Mouse (Mus musculus): ENCODE results near the gene Tmem237. TPM values are rescaled to one million over a fixed set of nuclear protein-coding genes. Genes with fewer than 3 reads are reported as not detected.

Tmem237 gene
- 27.4 and 30.1 TPM in 2 replicates for polyA plus RNA-seq (2015; fragmentation: Nextera tagmentation; extraction: Ambion mirVana)

DNA sequence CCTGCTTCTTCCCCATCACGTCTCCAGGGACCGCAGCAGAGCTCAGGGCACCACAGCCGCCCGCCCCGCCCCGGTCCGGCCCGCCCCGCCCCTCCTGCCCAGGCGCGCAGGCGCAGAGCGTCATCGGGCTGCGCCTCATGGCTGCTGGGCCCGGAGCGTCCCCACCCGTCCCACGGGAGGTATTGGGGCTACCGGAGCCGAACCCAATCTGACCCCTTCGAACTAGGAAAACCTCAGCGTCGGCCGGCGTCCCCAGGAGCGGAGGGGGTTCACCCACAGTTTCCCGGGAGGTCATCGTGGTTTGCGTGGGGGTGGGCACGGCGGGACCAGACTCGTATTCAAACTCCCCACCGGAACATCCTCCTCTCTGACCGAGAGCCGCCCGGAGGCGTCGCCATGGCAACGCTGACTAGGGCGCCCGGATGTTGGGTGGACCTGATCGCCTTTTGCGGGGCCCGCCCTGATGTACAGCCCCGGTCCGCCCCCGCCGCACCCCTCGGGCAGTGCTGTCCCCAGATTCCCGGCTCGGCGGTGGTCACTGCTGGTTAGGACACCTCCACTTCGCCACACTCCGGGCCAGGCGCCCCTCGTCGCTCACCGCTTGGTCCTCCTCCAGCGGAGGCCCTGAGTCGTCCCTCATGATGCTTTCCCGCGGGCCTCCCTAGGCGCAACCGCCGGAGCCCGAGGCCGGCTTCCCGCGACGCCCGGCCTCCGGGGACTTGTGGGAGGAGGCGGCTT lies at the start of gene Tmem237:
Tmem237 (minus strand) TSS at position 689 of the 738 bp plus-strand sequence.
- Histone ChIP-seq H3K9me3 (ENCODE audit: low read length) (no peaks in the 10 kb centered on the region), H3K4me3 (ENCODE audit: low read depth, low read length) (peak within 1 kb of the TSS; percentile 70), H3K27me3 (replicated peaks; ENCODE audit: insufficient read depth, low read length) (no peaks in the 10 kb centered on the region), H3K36me3 (ENCODE audit: insufficient read depth, low read length) (peaks cover 5% of the 10 kb centered on the region; the same call in 1 of the 2 replicates), H3K4me2 (replicated peaks; ENCODE audit: low read depth, low read length) (peak within 1 kb of the TSS; percentile 88), H3K27ac (ENCODE audit: low read length) (peak within 1 kb of the TSS; percentile 67), H3K9ac (replicated peaks; ENCODE audit: low read depth) (peak within 1 kb of the TSS; percentile 61), H3K4me1 (ENCODE audit: insufficient read depth, low read depth, low read length) (no peaks in the 10 kb centered on the region)
- DNase-seq (ENCODE audit: low spot score): peak; percentile 94
- under 1% methylated on average over 66 of the region's 74 CpGs for WGBS
- ATAC-seq: peak; percentile 98
- TF ChIP-seq CTCF (IDR thresholded peaks at IDR 0.05) (no peak), EP300 (IDR thresholded peaks at IDR 0.05) (no peak)

DNA sequence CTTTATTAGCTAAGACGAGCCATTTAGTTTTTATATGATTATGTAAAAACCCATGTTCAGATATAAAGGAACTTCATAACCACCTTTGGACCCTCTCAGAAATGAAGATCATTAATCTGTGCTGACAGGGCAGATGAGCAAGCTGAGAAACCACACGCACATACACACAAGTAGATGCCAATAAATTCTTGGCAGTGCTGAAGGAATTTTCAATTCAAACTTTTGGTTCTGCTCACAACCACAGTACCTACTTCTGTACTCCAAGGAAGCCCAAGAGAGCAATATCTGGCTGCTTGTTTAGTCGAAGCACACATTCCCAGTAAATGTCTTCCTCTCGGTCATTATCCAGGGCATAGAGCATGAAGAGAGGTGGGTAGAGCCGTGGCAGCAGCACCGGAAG lies 49.4 kb upstream of the Tmem237 start:
- no peak for DNase-seq (ENCODE audit: low spot score)
- H3K4me2 ChIP-seq (replicated peaks; ENCODE audit: low read depth, low read length): no peak overlapping the region
- H3K4me3 ChIP-seq (ENCODE audit: low read depth, low read length): no peak overlapping the region
- ATAC-seq: no peak
- no peaks in the 10 kb centered on the region for H3K27me3 ChIP-seq (replicated peaks; ENCODE audit: insufficient read depth, low read length)
- H3K4me1 ChIP-seq (ENCODE audit: insufficient read depth, low read depth, low read length): no peaks in the 10 kb centered on the region
- no peaks in the 10 kb centered on the region for H3K9me3 ChIP-seq (ENCODE audit: low read length)
- no peak for TF ChIP-seq CTCF (IDR thresholded peaks at IDR 0.05)
- 82% methylated on average over 6 of the region's 6 CpGs for WGBS
- H3K27ac ChIP-seq (ENCODE audit: low read length): no peak overlapping the region
- no peak overlapping the region for H3K9ac ChIP-seq (replicated peaks; ENCODE audit: low read depth)
- peaks cover 7% of the 10 kb centered on the region; the same call in 1 of the 2 replicates for H3K36me3 ChIP-seq (ENCODE audit: insufficient read depth, low read length)

DNA sequence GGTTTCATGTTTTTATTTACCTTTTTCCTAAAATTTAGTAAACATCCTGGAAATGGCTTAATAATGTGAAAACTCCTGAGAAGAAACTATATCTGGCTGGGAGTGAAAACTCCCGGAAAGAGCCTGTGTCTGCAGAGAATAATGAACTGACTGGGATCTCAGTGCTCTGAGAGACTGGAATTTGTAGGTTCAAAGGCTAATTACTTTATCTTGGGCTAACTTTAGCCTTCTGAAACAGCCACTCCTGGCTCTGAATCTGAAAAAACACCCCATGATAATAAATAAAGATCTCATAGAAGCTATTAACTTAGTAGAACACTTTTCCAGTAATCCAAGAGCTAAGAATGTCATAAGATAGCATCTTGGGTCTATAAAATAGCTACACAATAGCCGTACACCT lies 48.3 kb upstream of the Tmem237 start:
- Histone ChIP-seq H3K9me3 (ENCODE audit: low read length) (no peaks in the 10 kb centered on the region), H3K4me1 (ENCODE audit: insufficient read depth, low read depth, low read length) (no peaks in the 10 kb centered on the region), H3K36me3 (ENCODE audit: insufficient read depth, low read length) (peaks cover 7% of the 10 kb centered on the region; the same call in 1 of the 2 replicates), H3K4me3 (ENCODE audit: low read depth, low read length) (no peak overlapping the region), H3K9ac (replicated peaks; ENCODE audit: low read depth) (no peak overlapping the region), H3K27ac (ENCODE audit: low read length) (no peak overlapping the region), H3K27me3 (replicated peaks; ENCODE audit: insufficient read depth, low read length) (no peaks in the 10 kb centered on the region), H3K4me2 (replicated peaks; ENCODE audit: low read depth, low read length) (no peak overlapping the region)
- ATAC-seq (no peak), DNase-seq (ENCODE audit: low spot score) (no peak)
- TF ChIP-seq EP300 (IDR thresholded peaks at IDR 0.05) (no peak), CTCF (IDR thresholded peaks at IDR 0.05) (no peak)
- 57% methylated on average over 2 of the region's 2 CpGs for WGBS

DNA sequence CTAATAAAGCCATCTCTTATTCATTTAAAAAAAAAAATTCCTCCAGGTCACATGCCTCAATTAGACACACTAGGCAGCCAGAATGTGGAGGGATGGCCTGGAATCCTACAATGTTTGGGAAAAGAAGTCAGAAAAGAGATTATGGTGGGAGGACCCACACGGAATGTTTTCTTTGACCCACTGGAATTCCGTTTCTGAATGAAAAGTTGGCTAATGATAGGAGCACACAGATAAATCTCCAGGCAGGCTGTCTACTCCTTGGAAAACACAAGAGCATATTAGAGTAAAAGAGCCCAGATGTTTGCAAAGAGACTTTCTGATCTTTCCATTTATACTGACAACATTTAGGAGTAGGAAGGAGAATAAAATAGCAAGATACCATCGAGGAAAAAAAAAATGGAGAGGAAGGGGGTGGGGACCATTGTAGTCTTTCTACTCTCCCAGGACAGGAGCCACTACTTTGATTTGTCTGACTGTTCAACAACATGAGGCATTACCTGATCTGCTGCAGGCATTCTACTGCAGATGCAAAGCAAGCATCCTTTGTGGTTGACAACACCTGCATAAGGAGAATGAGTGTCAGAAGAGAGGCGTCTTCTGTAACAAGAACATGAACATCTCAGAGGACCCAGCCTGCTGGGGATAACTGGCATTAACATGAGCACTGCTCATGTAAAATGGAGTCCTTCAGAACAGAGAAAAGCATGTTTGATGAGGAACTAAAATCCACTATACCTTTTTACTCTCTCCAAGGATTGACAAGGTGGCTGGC lies 47.6 kb upstream of the Tmem237 start:
- Histone ChIP-seq H3K4me3 (ENCODE audit: low read depth, low read length) (no peak overlapping the region), H3K27me3 (replicated peaks; ENCODE audit: insufficient read depth, low read length) (no peaks in the 10 kb centered on the region), H3K27ac (ENCODE audit: low read length) (no peak overlapping the region), H3K36me3 (ENCODE audit: insufficient read depth, low read length) (peaks cover 7% of the 10 kb centered on the region; the same call in 1 of the 2 replicates), H3K4me1 (ENCODE audit: insufficient read depth, low read depth, low read length) (no peaks in the 10 kb centered on the region), H3K9me3 (ENCODE audit: low read length) (no peaks in the 10 kb centered on the region), H3K9ac (replicated peaks; ENCODE audit: low read depth) (no peak overlapping the region), H3K4me2 (replicated peaks; ENCODE audit: low read depth, low read length) (no peak overlapping the region)
- ATAC-seq (no peak), DNase-seq (ENCODE audit: low spot score) (no peak)
- 64% methylated on average over 4 of the region's 4 CpGs for WGBS
- TF ChIP-seq CTCF (IDR thresholded peaks at IDR 0.05): no peak
- no peak for TF ChIP-seq EP300 (IDR thresholded peaks at IDR 0.05)

DNA sequence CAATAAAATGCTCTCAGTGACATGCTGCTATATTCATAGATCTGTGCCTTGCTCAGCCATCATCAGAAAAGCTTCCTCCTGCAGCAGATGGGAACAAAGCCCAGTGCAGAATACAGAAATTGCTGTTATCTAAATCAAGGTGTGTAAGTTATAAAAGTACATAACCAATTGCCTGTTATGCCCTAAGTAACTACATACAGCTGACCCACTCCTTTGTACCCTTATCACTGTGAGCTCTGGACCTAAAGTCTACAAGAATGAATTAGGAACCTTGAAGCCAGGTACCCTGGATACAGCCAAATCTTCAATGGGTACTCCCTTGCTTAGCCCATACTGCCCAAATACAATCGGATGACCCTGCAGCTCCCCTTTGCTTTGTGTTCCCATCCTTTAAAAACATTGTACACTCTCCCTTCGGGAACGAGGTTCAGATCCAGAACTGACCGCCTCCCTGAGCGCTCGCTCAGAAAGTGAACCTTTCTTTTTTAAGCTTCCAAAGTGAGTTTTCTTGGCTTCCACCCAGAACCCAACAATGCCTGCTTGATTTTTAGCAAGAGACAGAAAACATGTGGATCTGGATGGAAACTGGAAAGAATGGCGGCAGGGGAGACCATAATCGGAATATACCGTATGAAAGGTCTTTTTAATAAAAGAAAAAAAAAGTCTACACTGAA lies 46.2 kb upstream of the Tmem237 start:
- H3K4me2 ChIP-seq (replicated peaks; ENCODE audit: low read depth, low read length): no peak overlapping the region

DNA sequence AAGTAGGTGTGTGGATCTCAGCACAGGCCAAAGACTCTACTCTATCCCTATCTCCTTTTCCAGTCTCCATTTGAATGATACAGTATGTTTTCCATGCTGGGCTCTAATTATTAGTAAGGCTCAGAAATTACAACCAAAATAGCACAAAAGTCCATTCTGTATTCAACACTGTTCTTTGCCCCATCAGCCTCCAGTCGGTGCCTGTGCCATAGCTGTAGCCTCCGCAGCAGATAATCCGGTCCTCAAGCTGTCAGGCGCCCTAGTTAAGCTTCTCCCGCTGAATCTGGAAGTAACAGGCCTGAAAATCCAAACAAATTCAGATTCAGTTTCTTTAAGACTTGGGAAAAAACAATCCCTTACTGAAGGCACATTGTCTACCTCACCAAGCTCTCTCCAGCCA lies 43.7 kb upstream of the Tmem237 start:
- H3K9me3 ChIP-seq (ENCODE audit: low read length): no peaks in the 10 kb centered on the region
- H3K36me3 ChIP-seq (ENCODE audit: insufficient read depth, low read length): peaks cover 7% of the 10 kb centered on the region; the same call in 1 of the 2 replicates
- TF ChIP-seq CTCF (IDR thresholded peaks at IDR 0.05) (no peak), EP300 (IDR thresholded peaks at IDR 0.05) (no peak)
- no peak overlapping the region for H3K27ac ChIP-seq (ENCODE audit: low read length)
- H3K4me1 ChIP-seq (ENCODE audit: insufficient read depth, low read depth, low read length): no peaks in the 10 kb centered on the region
- H3K9ac ChIP-seq (replicated peaks; ENCODE audit: low read depth): no peak overlapping the region
- H3K4me2 ChIP-seq (replicated peaks; ENCODE audit: low read depth, low read length): no peak overlapping the region
- ATAC-seq: no peak
- H3K27me3 ChIP-seq (replicated peaks; ENCODE audit: insufficient read depth, low read length): no peaks in the 10 kb centered on the region
- DNase-seq (ENCODE audit: low spot score): no peak
- 70% methylated on average over 5 of the region's 5 CpGs for WGBS
- H3K4me3 ChIP-seq (ENCODE audit: low read depth, low read length): no peak overlapping the region

More for the DNA sequence above, 46.2 kb upstream of the Tmem237 start:
- Histone ChIP-seq H3K4me3 (ENCODE audit: low read depth, low read length) (no peak overlapping the region), H3K36me3 (ENCODE audit: insufficient read depth, low read length) (peaks cover 7% of the 10 kb centered on the region; the same call in 1 of the 2 replicates), H3K9me3 (ENCODE audit: low read length) (no peaks in the 10 kb centered on the region), H3K9ac (replicated peaks; ENCODE audit: low read depth) (no peak overlapping the region), H3K4me1 (ENCODE audit: insufficient read depth, low read depth, low read length) (no peaks in the 10 kb centered on the region), H3K27me3 (replicated peaks; ENCODE audit: insufficient read depth, low read length) (no peaks in the 10 kb centered on the region), H3K27ac (ENCODE audit: low read length) (no peak overlapping the region)
- TF ChIP-seq CTCF (IDR thresholded peaks at IDR 0.05) (no peak), EP300 (IDR thresholded peaks at IDR 0.05) (no peak)
- ATAC-seq (no peak), DNase-seq (ENCODE audit: low spot score) (no peak)
- WGBS: 88% methylated on average over 9 of the region's 9 CpGs

All from lung, postnatal 0 days (tissue).